Mouse (Mus musculus) stomach, adult 2 months (tissue): ENCODE data around the gene Cd55b. TPM values are rescaled to one million over a fixed set of nuclear protein-coding genes. Genes with fewer than 3 reads are reported as not detected.

Experiments
- polyA plus RNA-seq: library from polyadenylated mRNA; depleted of rRNA; stranded (reverse); fragments of >200 nt; gene quantifications from 2 replicates; pipeline ENCODE4 v1.2.3, GENCODE M21; 2012; rRNA removed

Cd55b gene
- not detected in 2 replicates for polyA plus RNA-seq

DNA sequence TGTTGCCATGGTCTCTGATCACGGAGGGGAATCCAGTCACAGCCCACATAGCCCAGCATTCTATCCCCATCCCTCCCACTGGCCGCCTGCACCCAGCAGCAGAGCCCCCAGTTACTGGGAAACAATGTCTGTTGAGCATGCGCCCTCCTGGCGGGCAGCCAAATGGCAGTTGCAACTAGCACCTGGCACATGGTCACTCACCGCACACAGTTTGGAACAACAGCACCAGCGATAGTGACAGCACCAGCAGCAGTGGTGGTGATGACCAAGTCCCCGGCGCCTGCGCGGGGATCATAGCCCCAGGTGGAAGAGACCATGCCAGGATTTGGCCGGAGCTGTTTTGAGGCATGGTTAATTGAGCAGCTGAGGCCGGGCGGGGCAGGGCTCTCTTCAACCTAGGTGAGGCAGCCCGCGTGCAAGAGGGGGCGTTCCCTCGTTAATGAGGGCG, at the start of gene Cd55b:
TSS of gene Cd55b (minus strand) at position 346 of the 448 bp plus-strand sequence.

DNA sequence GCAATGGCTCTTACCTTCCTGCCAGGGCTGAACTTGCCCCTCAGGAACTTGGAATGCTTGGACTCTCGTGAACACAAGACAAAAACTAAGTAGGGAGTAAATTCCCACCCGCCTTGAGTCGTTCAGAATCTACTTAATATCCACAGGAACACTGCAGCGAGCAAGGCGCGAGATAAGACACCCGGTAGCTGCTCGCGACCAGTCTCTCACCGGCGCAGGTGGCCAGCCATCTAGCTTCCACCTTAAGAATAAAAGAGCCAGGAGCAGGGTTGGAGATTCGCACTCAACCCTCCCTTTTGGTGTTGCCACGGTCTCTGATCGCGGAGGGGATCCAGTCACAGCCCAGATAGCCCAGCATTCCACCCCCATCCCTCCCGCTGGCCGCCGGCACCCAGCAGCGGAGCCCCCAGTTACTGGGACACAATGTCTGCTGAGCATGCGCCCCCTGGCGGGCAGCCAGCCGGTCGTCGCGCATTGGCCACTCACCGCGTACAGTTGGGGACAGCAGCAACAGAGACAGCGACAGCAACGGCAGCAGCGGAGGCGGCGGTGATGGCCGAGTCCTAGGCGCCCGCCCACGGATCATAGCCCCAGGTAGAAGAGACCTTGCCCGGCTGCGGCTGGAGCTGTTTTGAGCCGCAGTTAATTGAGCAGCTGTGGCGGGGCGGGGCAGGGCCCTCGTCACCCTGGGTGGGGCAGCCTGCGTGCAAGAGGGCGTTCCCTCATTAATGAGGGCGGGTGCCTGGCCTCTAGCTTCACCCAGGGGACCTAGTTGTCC, 39.5 kb upstream of the Cd55b start, which contains the start of gene Cd55:
TSS of gene Cd55 (minus strand) at position 661 of the 778 bp plus-strand sequence.

Other genes with a start within 250 kb of the Cd55b start
- gene Cd55, start 39.7 kb upstream of the Cd55b start, polyA plus RNA-seq = 11.3 and 13.3 TPM in 2 replicates
- not detected in 2 replicates for gene Zp3r, start 206.6 kb upstream of the Cd55b start, polyA plus RNA-seq
- gene C4bp, start 238.6 kb upstream of the Cd55b start, polyA plus RNA-seq = 0.22 and 0.46 TPM in 2 replicates